Mouse (Mus musculus): ENCODE results near the gene Vps18. TPM values are rescaled to one million over a fixed set of nuclear protein-coding genes. Genes with fewer than 3 reads are reported as not detected.

Vps18 gene
- total and polyA plus RNA-seq, 3 experiments: 10.2 to 12.2 (median 12.2) TPM

- intact Hi-C loops (cut with DNase I): no loop called here
- H3K79me2 ChIP-seq (replicated peaks; ENCODE audit: control insufficient read depth, insufficient read depth, low read length): no peaks in the 10 kb centered on the region
- TF ChIP-seq EP300 (IDR thresholded peaks at IDR 0.05; ENCODE audit: insufficient read depth, low read depth, low read length) (no peak), POLR2A (IDR thresholded peaks at IDR 0.05; ENCODE audit: insufficient read depth, low read depth, low read length) (no peak), CTCF (IDR thresholded peaks at IDR 0.05) (no peak)
- no peaks in the 10 kb centered on the region for H3K36me3 ChIP-seq (ENCODE audit: control insufficient read depth, insufficient read depth, low read length)
- peaks cover 2% of the 10 kb centered on the region; the same call in 1 of the 2 replicates for H3K27me3 ChIP-seq (ENCODE audit: control insufficient read depth, insufficient read depth, low read length)
- H3K4me3 ChIP-seq: no peak overlapping the region
- DNase-seq: no peak
- whole genome bisulfite sequencing: 40% methylated on average over 3 of the region's 3 CpGs
- no peak overlapping the region; the same call in 1 of the 2 replicates for H3K27ac ChIP-seq
- H3K4me1 ChIP-seq (ENCODE audit: control insufficient read depth, insufficient read depth, low read length): peaks cover 21% of the 10 kb centered on the region
- H3K9ac ChIP-seq (ENCODE audit: low read depth, low read length): no peak overlapping the region
Observed at GRCm38 (mm10) chr2:119318043-119318710, 29.6 kb downstream of the Vps18 start.

- Histone ChIP-seq H3K27ac (peak overlapping the region; percentile 19), H3K4me1 (ENCODE audit: control insufficient read depth, insufficient read depth, low read length) (peaks cover 13% of the 10 kb centered on the region), H3K36me3 (ENCODE audit: control insufficient read depth, insufficient read depth, low read length) (no peaks in the 10 kb centered on the region), H3K79me2 (replicated peaks; ENCODE audit: control insufficient read depth, insufficient read depth, low read length) (no peaks in the 10 kb centered on the region), H3K27me3 (ENCODE audit: control insufficient read depth, insufficient read depth, low read length) (peaks cover 3% of the 10 kb centered on the region; the same call in 1 of the 2 replicates), H3K9ac (ENCODE audit: low read depth, low read length) (no peak overlapping the region), H3K4me3 (no peak overlapping the region)
- TF ChIP-seq POLR2A (IDR thresholded peaks at IDR 0.05; ENCODE audit: insufficient read depth, low read depth, low read length) (no peak), EP300 (IDR thresholded peaks at IDR 0.05; ENCODE audit: insufficient read depth, low read depth, low read length) (no peak), CTCF (IDR thresholded peaks at IDR 0.05) (no peak)
- no peak for DNase-seq
- 26% methylated on average over 8 of the region's 8 CpGs for WGBS
- intact Hi-C loops (cut with DNase I): no loop called here
Observed at GRCm38 (mm10) chr2:119320571-119320970, 32.0 kb downstream of the Vps18 start.

GRCm38 (mm10) chr2:119321771-119322586 lies 33.4 kb downstream of the Vps18 start:
- no peaks in the 10 kb centered on the region for H3K36me3 ChIP-seq (ENCODE audit: control insufficient read depth, insufficient read depth, low read length)
- peak overlapping the region; percentile 54 for H3K9ac ChIP-seq (ENCODE audit: low read depth, low read length)
- peaks cover 6% of the 10 kb centered on the region; the same call in 1 of the 2 replicates for H3K27me3 ChIP-seq (ENCODE audit: control insufficient read depth, insufficient read depth, low read length)
- WGBS: 18% methylated on average over 48 of the region's 48 CpGs
- peak overlapping the region; percentile 36 for H3K4me3 ChIP-seq
- TF ChIP-seq EP300 (IDR thresholded peaks at IDR 0.05; ENCODE audit: insufficient read depth, low read depth, low read length) (no peak), POLR2A (IDR thresholded peaks at IDR 0.05; ENCODE audit: insufficient read depth, low read depth, low read length) (no peak), CTCF (IDR thresholded peaks at IDR 0.05) (no peak)
- no peaks in the 10 kb centered on the region for H3K79me2 ChIP-seq (replicated peaks; ENCODE audit: control insufficient read depth, insufficient read depth, low read length)
- intact Hi-C loops (cut with DNase I): no loop called here
- H3K27ac ChIP-seq: 0 out of 2 replicates have a peak overlapping the region, but pooled peaks have one; percentile 12
- H3K4me1 ChIP-seq (ENCODE audit: control insufficient read depth, insufficient read depth, low read length): peaks cover 13% of the 10 kb centered on the region
- DNase-seq: peak in 1 of 2 experiments; percentile 34

GRCm38 (mm10) chr2:119322587-119323300 lies 34.2 kb downstream of the Vps18 start:
- H3K36me3 ChIP-seq (ENCODE audit: control insufficient read depth, insufficient read depth, low read length): no peaks in the 10 kb centered on the region
- peak overlapping the region; percentile 59 for H3K9ac ChIP-seq (ENCODE audit: low read depth, low read length)
- no peaks in the 10 kb centered on the region for H3K79me2 ChIP-seq (replicated peaks; ENCODE audit: control insufficient read depth, insufficient read depth, low read length)
- DNase-seq: peak; percentile 56 to 61
- 25% methylated on average over 39 of the region's 39 CpGs for WGBS
- TF ChIP-seq CTCF (IDR thresholded peaks at IDR 0.05) (no peak), POLR2A (IDR thresholded peaks at IDR 0.05; ENCODE audit: insufficient read depth, low read depth, low read length) (no peak), EP300 (IDR thresholded peaks at IDR 0.05; ENCODE audit: insufficient read depth, low read depth, low read length) (no peak)
- intact Hi-C loops (cut with DNase I): no loop called here
- H3K27me3 ChIP-seq (ENCODE audit: control insufficient read depth, insufficient read depth, low read length): peaks cover 6% of the 10 kb centered on the region; the same call in 1 of the 2 replicates
- H3K4me1 ChIP-seq (ENCODE audit: control insufficient read depth, insufficient read depth, low read length): peaks cover 13% of the 10 kb centered on the region
- H3K27ac ChIP-seq: peak overlapping the region; percentile 20; the same call in 1 of the 2 replicates
- peak overlapping the region; percentile 36 for H3K4me3 ChIP-seq

- no peak overlapping the region for H3K4me3 ChIP-seq
- H3K27ac ChIP-seq: no peak overlapping the region
- H3K27me3 ChIP-seq (ENCODE audit: control insufficient read depth, insufficient read depth, low read length): peaks cover 6% of the 10 kb centered on the region; the same call in 1 of the 2 replicates
- no peaks in the 10 kb centered on the region; the same call in 1 of the 2 replicates for H3K36me3 ChIP-seq (ENCODE audit: control insufficient read depth, insufficient read depth, low read length)
- intact Hi-C loops (cut with DNase I): no loop called here
- TF ChIP-seq CTCF (IDR thresholded peaks at IDR 0.05): no peak
- TF ChIP-seq EP300 (IDR thresholded peaks at IDR 0.05; ENCODE audit: insufficient read depth, low read depth, low read length): no peak
- TF ChIP-seq POLR2A (IDR thresholded peaks at IDR 0.05; ENCODE audit: insufficient read depth, low read depth, low read length): no peak
- peaks cover 8% of the 10 kb centered on the region; the same call in 1 of the 2 replicates for H3K4me1 ChIP-seq (ENCODE audit: control insufficient read depth, insufficient read depth, low read length)
- no peaks in the 10 kb centered on the region; the same call in 1 of the 2 replicates for H3K79me2 ChIP-seq (replicated peaks; ENCODE audit: control insufficient read depth, insufficient read depth, low read length)
- DNase-seq: peak in 1 of 2 experiments; percentile 27
- WGBS: 48% methylated on average over 32 of the region's 32 CpGs
- peak overlapping the region; percentile 5; the same call in 1 of the 2 replicates for H3K9ac ChIP-seq (ENCODE audit: low read depth, low read length)
Observed at GRCm38 (mm10) chr2:119323866-119324575, 35.5 kb downstream of the Vps18 start.

Measured in heart, adult 2 months (tissue).